Mouse (Mus musculus) heart, adult 18-20 months (tissue): ENCODE data around the gene Dennd6b. TPM values are rescaled to one million over a fixed set of nuclear protein-coding genes. Genes with fewer than 3 reads are reported as not detected.

Experiments
- DNase-seq, 2 experiments: peaks; one replicate each; pipeline ENCODE4 v3.0.0; 2021 to 2022; ENCODE audit warnings: mixed read lengths in 1 of 2
- microRNA-seq, 2 experiments: library from miRNA; unstranded; fragments of <30 nt; microRNA quantifications; one replicate each; pipeline ENCODE4 v1.2.0; 2022
- total RNA-seq, 2 experiments: library from RNA; stranded (reverse); gene quantifications; 2 replicates each; pipeline ENCODE4 v1.2.3; 2021

The Dennd6b gene
- total RNA-seq, 2 experiments from 2014 or later: 8.3 to 9.6 TPM

DNA sequence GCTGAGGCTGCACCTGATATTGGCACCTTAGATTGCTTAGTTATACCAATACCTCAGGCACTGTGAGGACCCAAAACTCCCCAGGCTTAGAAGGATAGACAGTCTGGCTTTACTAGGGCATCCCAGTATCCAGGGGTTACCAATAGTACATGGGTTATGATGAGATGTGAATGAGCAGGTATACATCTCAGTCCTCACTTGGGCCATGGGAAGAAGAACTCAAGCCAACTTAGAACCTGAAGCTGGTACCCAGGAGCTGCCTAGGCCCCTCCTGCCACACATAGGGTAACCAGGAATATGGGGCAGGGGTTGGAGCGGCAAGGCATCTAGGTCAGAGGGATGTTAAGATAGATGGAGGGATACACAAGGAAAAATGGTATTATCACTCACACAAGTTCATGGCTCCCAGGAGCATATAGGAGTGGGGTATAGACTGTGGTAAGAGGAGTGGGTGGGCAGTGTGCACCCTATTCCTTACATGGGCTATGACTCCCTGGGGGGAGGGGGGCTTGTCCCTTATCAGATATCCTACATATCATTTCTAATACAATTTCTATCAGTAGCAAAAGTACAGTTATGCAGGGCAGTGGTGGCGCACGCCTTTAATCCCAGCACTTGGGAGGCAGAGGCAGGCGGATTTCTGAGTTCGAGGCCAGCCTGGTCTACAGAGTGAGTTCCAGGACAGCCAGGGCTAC lies 59.7 kb downstream of the Dennd6b start:
- DNase-seq: no peak

Small RNA genes within 50 kb of the gene (microRNA-seq; reads per million reads assigned to microRNA genes)
- gene Mir6958: 1.9 reads per million in 2 experiments
- gene Mir7118: 0.27 to 0.38 reads per million in 2 experiments

Other genes with a start within 250 kb of the Dennd6b start
- not detected for gene Ttll8, start 242.1 kb downstream of the Dennd6b start, total RNA-seq
- not detected for gene Mlc1, start 217.5 kb downstream of the Dennd6b start, total RNA-seq
- 100 to 1,000 TPM; 115 to 121 TPM for gene Mov10l1, start 213.6 kb downstream of the Dennd6b start, total RNA-seq
- 1 to 10 TPM; 2.0 to 2.4 TPM for gene Panx2, start 136.8 kb downstream of the Dennd6b start, total RNA-seq
- 10 to 100 TPM; 46.6 to 56.5 TPM for gene Trabd, start 121.4 kb downstream of the Dennd6b start, total RNA-seq
- gene Selenoo, start 107.4 kb downstream of the Dennd6b start, total RNA-seq: 10 to 100 TPM; 16.1 to 16.5 TPM
- 1 to 10 TPM; 7.4 to 8.5 TPM for gene Tubgcp6, start 73.4 kb downstream of the Dennd6b start, total RNA-seq
- 1 to 10 TPM; 6.3 to 7.4 TPM for gene Hdac10, start 67.8 kb downstream of the Dennd6b start, total RNA-seq
- gene Mapk12, start 55.8 kb downstream of the Dennd6b start, total RNA-seq: 10 to 100 TPM; 24.4 to 24.8 TPM
- gene Mapk11, start 46.9 kb downstream of the Dennd6b start, total RNA-seq: 1 to 10 TPM; 2.7 to 3.0 TPM
- gene Plxnb2, start 15.7 kb downstream of the Dennd6b start, total RNA-seq: 10 to 100 TPM; 76.7 to 83.5 TPM
- gene Ppp6r2, start 15.1 kb upstream of the Dennd6b start, total RNA-seq: 10 to 100 TPM; 75.1 to 76.9 TPM
- 10 to 100 TPM; 57.6 to 57.8 TPM for gene Sbf1, start 118.8 kb upstream of the Dennd6b start, total RNA-seq
- gene Adm2, start 126.2 kb upstream of the Dennd6b start, total RNA-seq: not detected
- gene Miox, start 137.9 kb upstream of the Dennd6b start, total RNA-seq: not detected
- gene Lmf2, start 159.2 kb upstream of the Dennd6b start, total RNA-seq: 10 to 100 TPM; 25.8 to 26.1 TPM
- gene Ncaph2, start 159.2 kb upstream of the Dennd6b start, total RNA-seq: 10 to 100 TPM; 50.7 to 62.9 TPM
- gene Sco2, start 177.3 kb upstream of the Dennd6b start, total RNA-seq: 10 to 100 TPM; 29.0 to 30.9 TPM
- under 1 TPM; 0.49 to 0.50 TPM for gene Tymp, start 180.5 kb upstream of the Dennd6b start, total RNA-seq
- gene Odf3b, start 182.8 kb upstream of the Dennd6b start, total RNA-seq: 1 to 10 TPM in 1 of 2 experiments, under 1 TPM in 1; 0.72 to 1.7 TPM
- gene Klhdc7b, start 188.4 kb upstream of the Dennd6b start, total RNA-seq: not detected
- gene Syce3, start 214.0 kb upstream of the Dennd6b start, total RNA-seq: not detected
- gene Cpt1b, start 229.4 kb upstream of the Dennd6b start, total RNA-seq: 100 to 1,000 TPM; 559 to 601 TPM
- 1 to 10 TPM; 1.3 to 1.6 TPM for gene C730034F03Rik, start 233.1 kb upstream of the Dennd6b start, total RNA-seq
- gene Gm44502, start 233.2 kb upstream of the Dennd6b start, total RNA-seq: 1 to 10 TPM; 4.6 to 5.0 TPM
- gene Chkb, start 233.4 kb upstream of the Dennd6b start, total RNA-seq: 10 to 100 TPM; 44.8 to 55.0 TPM